Mouse (Mus musculus): Measurements from ENCODE around the gene Ntsr1. TPM values are rescaled to one million over a fixed set of nuclear protein-coding genes. Genes with fewer than 3 reads are reported as not detected.

Gene Ntsr1
- total and polyA plus RNA-seq, 2 experiments from 2014 or later: 0.40 to 1.1 TPM

DNA sequence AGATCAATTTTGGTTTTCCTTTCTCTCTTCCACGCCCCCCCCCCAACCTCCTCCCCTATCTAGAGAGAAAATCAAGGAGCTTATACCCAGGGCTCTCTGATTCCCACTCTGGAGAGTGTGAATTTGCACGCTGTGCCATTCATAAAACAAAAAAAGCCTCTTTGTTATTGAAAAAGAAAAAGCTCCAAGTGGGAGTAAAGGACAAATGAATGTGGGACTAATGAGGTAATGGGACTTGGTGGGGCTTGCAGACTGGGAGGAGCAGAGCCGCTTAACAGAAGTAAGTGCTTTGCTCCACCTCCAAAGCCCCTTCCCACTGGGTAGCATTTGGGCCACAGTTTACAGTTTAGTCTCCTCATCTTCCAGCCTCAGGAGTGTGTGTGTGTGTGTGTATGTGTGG is 30.8 kb downstream of the Ntsr1 start:
- peaks cover 33% of the 10 kb centered on the region for H3K27me3 ChIP-seq (ENCODE audit: control insufficient read depth, insufficient read depth, low read length)
- DNase-seq (ENCODE audit: low spot score) (no peak), ATAC-seq (ENCODE audit: insufficient read depth, low read depth) (no peak)
- TF ChIP-seq EP300 (IDR thresholded peaks at IDR 0.05; ENCODE audit: low read depth) (no peak), CTCF (IDR thresholded peaks at IDR 0.05; ENCODE audit: low read depth) (no peak)
- no peaks in the 10 kb centered on the region for H3K9me3 ChIP-seq (replicated peaks; ENCODE audit: control insufficient read depth, low read length)
- 35% methylated on average over 3 of the region's 3 CpGs for WGBS
- H3K36me3 ChIP-seq (replicated peaks; ENCODE audit: control insufficient read depth, insufficient read depth, low read length): no peaks in the 10 kb centered on the region
- H3K27ac ChIP-seq (ENCODE audit: low read depth): no peak overlapping the region
- no peaks in the 10 kb centered on the region for H3K4me1 ChIP-seq (ENCODE audit: control insufficient read depth, insufficient read depth)
- H3K4me3 ChIP-seq (ENCODE audit: low read depth, low read length): no peak overlapping the region
- H3K4me2 ChIP-seq (ENCODE audit: low read depth, low read length): no peak overlapping the region
- no peak overlapping the region for H3K9ac ChIP-seq (replicated peaks; ENCODE audit: low read depth, low read length)

DNA sequence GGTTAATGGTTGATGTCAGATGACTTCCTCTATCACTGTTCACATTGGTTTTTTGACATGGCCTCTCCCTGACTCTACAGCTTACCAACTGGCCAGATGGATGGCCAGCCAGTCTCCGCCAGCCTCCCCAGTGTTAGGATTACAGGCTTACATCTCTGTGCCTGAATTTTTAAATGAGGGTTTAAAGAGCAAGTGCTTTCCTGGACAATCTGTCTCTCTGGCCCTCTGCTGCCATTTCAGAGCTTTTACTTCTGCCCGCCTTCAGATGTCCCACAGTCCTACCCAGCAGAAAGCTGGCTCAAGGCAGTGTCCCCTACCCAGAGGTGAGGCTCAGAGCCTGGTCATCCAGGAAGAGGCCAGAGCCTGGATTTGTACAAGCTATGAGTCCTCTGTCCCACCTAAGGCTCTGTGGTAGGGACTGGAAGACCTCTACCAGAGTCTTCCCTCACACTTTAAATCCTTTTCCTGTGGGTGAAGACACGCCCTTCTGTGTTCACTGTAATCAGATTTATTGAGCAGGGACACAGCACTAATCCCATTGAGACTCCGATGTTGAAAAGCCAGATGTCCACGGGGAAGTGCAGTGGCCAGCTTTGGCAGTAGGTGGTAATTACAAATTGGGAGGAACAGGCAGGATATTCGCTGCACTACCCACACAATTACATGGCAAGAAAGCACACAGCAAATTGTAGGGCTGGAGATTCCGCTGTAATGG is 32.1 kb downstream of the Ntsr1 start:
- 73% methylated on average over 7 of the region's 7 CpGs for WGBS
- ATAC-seq (ENCODE audit: insufficient read depth, low read depth) (no peak), DNase-seq (ENCODE audit: low spot score) (no peak)
- Histone ChIP-seq H3K27me3 (ENCODE audit: control insufficient read depth, insufficient read depth, low read length) (peaks cover 21% of the 10 kb centered on the region), H3K4me2 (ENCODE audit: low read depth, low read length) (no peak overlapping the region), H3K9me3 (replicated peaks; ENCODE audit: control insufficient read depth, low read length) (no peaks in the 10 kb centered on the region), H3K36me3 (replicated peaks; ENCODE audit: control insufficient read depth, insufficient read depth, low read length) (no peaks in the 10 kb centered on the region), H3K27ac (ENCODE audit: low read depth) (no peak overlapping the region), H3K9ac (replicated peaks; ENCODE audit: low read depth, low read length) (no peak overlapping the region), H3K4me3 (ENCODE audit: low read depth, low read length) (no peak overlapping the region), H3K4me1 (ENCODE audit: control insufficient read depth, insufficient read depth) (no peaks in the 10 kb centered on the region)
- TF ChIP-seq CTCF (IDR thresholded peaks at IDR 0.05; ENCODE audit: low read depth) (no peak), EP300 (IDR thresholded peaks at IDR 0.05; ENCODE audit: low read depth) (no peak)

DNA sequence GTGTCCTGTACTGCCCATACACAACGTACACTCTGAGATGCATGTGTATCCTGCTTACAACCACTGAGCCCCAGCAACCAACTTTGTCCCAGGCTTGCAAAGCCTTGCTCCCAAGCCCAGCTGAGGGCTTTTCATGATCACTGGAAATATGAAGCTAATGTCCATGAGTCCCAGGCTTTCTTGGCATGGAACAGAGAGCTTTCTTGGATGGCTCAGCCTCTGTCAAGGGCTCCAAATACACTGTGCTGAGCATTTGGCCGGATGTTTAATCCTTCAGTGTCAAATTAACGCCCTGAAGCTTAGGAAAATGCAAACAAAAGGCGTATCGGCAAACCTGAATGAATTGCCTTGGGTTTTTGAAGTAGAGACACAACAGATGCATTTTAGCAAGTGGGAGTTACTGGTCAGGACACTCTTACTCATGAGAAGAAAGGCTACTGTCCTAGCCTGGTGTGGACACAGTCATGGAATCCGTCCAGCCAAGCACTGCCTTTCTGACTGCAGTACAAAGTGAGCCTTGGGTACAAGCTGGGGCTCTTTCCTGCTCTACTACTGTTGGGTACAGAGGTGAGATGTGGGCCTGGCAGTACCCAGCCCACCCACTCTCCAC is 32.7 kb downstream of the Ntsr1 start:
- H3K36me3 ChIP-seq (replicated peaks; ENCODE audit: control insufficient read depth, insufficient read depth, low read length): no peaks in the 10 kb centered on the region
- no peak overlapping the region for H3K4me2 ChIP-seq (ENCODE audit: low read depth, low read length)
- DNase-seq (ENCODE audit: low spot score) (no peak), ATAC-seq (ENCODE audit: insufficient read depth, low read depth) (no peak)
- H3K27ac ChIP-seq (ENCODE audit: low read depth): no peak overlapping the region
- TF ChIP-seq EP300 (IDR thresholded peaks at IDR 0.05; ENCODE audit: low read depth) (no peak), CTCF (IDR thresholded peaks at IDR 0.05; ENCODE audit: low read depth) (no peak)
- H3K9me3 ChIP-seq (replicated peaks; ENCODE audit: control insufficient read depth, low read length): no peaks in the 10 kb centered on the region
- WGBS: 60% methylated on average over 6 of the region's 6 CpGs
- H3K9ac ChIP-seq (replicated peaks; ENCODE audit: low read depth, low read length): no peak overlapping the region
- peaks cover 14% of the 10 kb centered on the region for H3K27me3 ChIP-seq (ENCODE audit: control insufficient read depth, insufficient read depth, low read length)
- no peak overlapping the region for H3K4me3 ChIP-seq (ENCODE audit: low read depth, low read length)
- H3K4me1 ChIP-seq (ENCODE audit: control insufficient read depth, insufficient read depth): no peaks in the 10 kb centered on the region

DNA sequence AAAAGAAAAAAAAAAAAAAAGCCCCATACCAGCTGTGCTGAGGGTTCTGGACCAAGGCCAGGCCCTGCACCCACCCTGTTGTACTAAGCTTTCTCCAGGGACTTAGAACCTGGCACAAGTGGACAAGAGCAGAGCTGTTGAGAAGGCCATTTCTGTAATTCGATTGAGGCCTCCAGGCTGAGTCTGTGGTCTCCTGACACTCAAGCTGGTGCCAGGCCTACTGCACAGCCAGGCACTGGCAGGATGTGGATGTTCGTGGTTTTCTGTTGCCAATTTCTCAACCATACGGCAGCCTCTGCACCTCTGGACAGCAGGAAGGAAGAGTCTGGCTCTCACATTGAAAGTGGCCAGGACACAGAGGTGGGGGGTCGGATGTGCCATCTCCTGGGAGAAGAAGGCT is 33.5 kb downstream of the Ntsr1 start:
- H3K36me3 ChIP-seq (replicated peaks; ENCODE audit: control insufficient read depth, insufficient read depth, low read length): no peaks in the 10 kb centered on the region
- TF ChIP-seq CTCF (IDR thresholded peaks at IDR 0.05; ENCODE audit: low read depth) (no peak), EP300 (IDR thresholded peaks at IDR 0.05; ENCODE audit: low read depth) (no peak)
- H3K4me2 ChIP-seq (ENCODE audit: low read depth, low read length): no peak overlapping the region
- no peaks in the 10 kb centered on the region for H3K4me1 ChIP-seq (ENCODE audit: control insufficient read depth, insufficient read depth)
- no peak overlapping the region for H3K4me3 ChIP-seq (ENCODE audit: low read depth, low read length)
- no peak overlapping the region for H3K9ac ChIP-seq (replicated peaks; ENCODE audit: low read depth, low read length)
- DNase-seq (ENCODE audit: low spot score) (no peak), ATAC-seq (ENCODE audit: insufficient read depth, low read depth) (no peak)
- 51% methylated on average over 4 of the region's 4 CpGs for WGBS
- no peaks in the 10 kb centered on the region for H3K9me3 ChIP-seq (replicated peaks; ENCODE audit: control insufficient read depth, low read length)
- no peak overlapping the region for H3K27ac ChIP-seq (ENCODE audit: low read depth)
- peaks cover 10% of the 10 kb centered on the region for H3K27me3 ChIP-seq (ENCODE audit: control insufficient read depth, insufficient read depth, low read length)

DNA sequence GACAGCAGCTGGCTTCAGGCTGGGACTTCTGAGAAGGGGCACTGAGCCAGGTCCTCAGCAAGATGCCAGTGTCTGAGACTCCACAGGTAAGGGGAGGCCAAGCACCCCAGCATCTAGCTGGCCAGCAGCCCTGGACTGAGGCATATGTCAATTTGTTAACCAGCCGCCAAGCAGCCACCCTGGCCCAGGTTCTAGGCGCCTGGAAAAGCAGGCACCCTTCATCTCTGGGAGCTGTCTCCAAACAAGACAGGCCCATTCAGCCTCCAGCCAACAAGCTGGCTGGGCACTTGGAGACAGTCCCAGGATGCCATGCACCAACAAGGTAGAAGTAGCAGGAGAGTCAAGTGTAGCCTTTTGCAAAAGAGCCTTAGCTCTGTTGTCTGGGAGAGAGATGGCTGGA is 43.9 kb downstream of the Ntsr1 start:
- WGBS: 67% methylated on average over 2 of the region's 2 CpGs
- H3K9ac ChIP-seq (replicated peaks; ENCODE audit: low read depth, low read length): no peak overlapping the region
- no peaks in the 10 kb centered on the region for H3K36me3 ChIP-seq (replicated peaks; ENCODE audit: control insufficient read depth, insufficient read depth, low read length)
- no peaks in the 10 kb centered on the region for H3K27me3 ChIP-seq (ENCODE audit: control insufficient read depth, insufficient read depth, low read length)
- no peak for DNase-seq (ENCODE audit: low spot score)
- no peak overlapping the region for H3K27ac ChIP-seq (ENCODE audit: low read depth)
- no peaks in the 10 kb centered on the region for H3K9me3 ChIP-seq (replicated peaks; ENCODE audit: control insufficient read depth, low read length)
- no peak for ATAC-seq (ENCODE audit: insufficient read depth, low read depth)
- no peaks in the 10 kb centered on the region for H3K4me1 ChIP-seq (ENCODE audit: control insufficient read depth, insufficient read depth)
- H3K4me2 ChIP-seq (ENCODE audit: low read depth, low read length): no peak overlapping the region
- no peak for TF ChIP-seq CTCF (IDR thresholded peaks at IDR 0.05; ENCODE audit: low read depth)
- no peak for TF ChIP-seq EP300 (IDR thresholded peaks at IDR 0.05; ENCODE audit: low read depth)
- no peak overlapping the region for H3K4me3 ChIP-seq (ENCODE audit: low read depth, low read length)

All from heart, postnatal 0 days (tissue).